Mouse (Mus musculus) small intestine, adult 2 months (tissue): ENCODE measurements at regions not wholly inside any gene's neighbourhood (a gene's known extent, or its start where the extent isn't known, plus 50 kb on each side); places are given as distances from the start of the nearest gene placed in this dataset.

Experiments
- H3K27ac ChIP-seq: fragments of 200-500 bp; 2 replicates; pipeline ENCODE4 v1.5.1; 2012; ENCODE audit warnings: low read depth, low read length, control low read depth, inconsistent platforms; ENCODE audit not compliant: insufficient read depth
- H3K27me3 ChIP-seq: fragments of 200-500 bp; 2 replicates; pipeline ENCODE4 v1.6.1; 2012; ENCODE audit warnings: mild to moderate bottlenecking, moderate library complexity, low read length, inconsistent platforms; ENCODE audit not compliant: control insufficient read depth, insufficient read depth
- H3K36me3 ChIP-seq: fragments of 200-500 bp; 2 replicates; pipeline ENCODE4 v1.6.1; 2012; ENCODE audit warnings: mild to moderate bottlenecking, low read length, control low read depth, inconsistent platforms; ENCODE audit not compliant: control insufficient read depth, insufficient read depth
- H3K4me1 ChIP-seq: fragments of 200-500 bp; 2 replicates; pipeline ENCODE4 v1.6.1; 2012; ENCODE audit warnings: low read length, inconsistent platforms, mixed read lengths; ENCODE audit not compliant: control insufficient read depth, insufficient read depth, insufficient read length
- H3K4me3 ChIP-seq: fragments of 200-500 bp; 2 replicates; pipeline ENCODE4 v1.5.1; 2012; ENCODE audit warnings: low read depth, mild to moderate bottlenecking, control low read depth, inconsistent platforms, low read length, moderate library complexity
- CTCF ChIP-seq: fragments of 200-500 bp; IDR thresholded peaks from 2 replicates; pipeline ENCODE4 v1.5.1; 2012; ENCODE audit warnings: low read depth, mild to moderate bottlenecking, control low read depth, inconsistent platforms, low read length, moderate library complexity, mixed read lengths; ENCODE audit not compliant: insufficient replicate concordance, insufficient read length; ENCODE audit errors: extremely low read depth
- POLR2A ChIP-seq: fragments of 200-500 bp; IDR thresholded peaks from 2 replicates; pipeline ENCODE4 v1.6.1; 2012; ENCODE audit warnings: low read depth, mild to moderate bottlenecking, control low read depth, inconsistent platforms, low read length, moderate library complexity
- WGBS: fragments of 180-500 bp; shearing (Covaris S2); methylation state at CpG from one replicate; pipeline ENCODE4 v1.1.7; 2018; 5-methylcytosine and 5-hydroxymethylcytosine counted together

GRCm38 (mm10) chr19:59669793-59670192, 211.6 kb downstream of the Emx2 start:
- H3K4me1 ChIP-seq: no peaks in the 10 kb centered on the region
- no peaks in the 10 kb centered on the region for H3K36me3 ChIP-seq
- no peak for TF ChIP-seq CTCF
- no peak for TF ChIP-seq POLR2A
- no peaks in the 10 kb centered on the region for H3K27me3 ChIP-seq
- no peak overlapping the region for H3K4me3 ChIP-seq
- no peak overlapping the region for H3K27ac ChIP-seq

GRCm38 (mm10) chr19:59673537-59673936, 215.4 kb downstream of the Emx2 start:
- Histone ChIP-seq H3K4me1 (no peaks in the 10 kb centered on the region), H3K27me3 (no peaks in the 10 kb centered on the region), H3K36me3 (no peaks in the 10 kb centered on the region), H3K27ac (no peak overlapping the region), H3K4me3 (no peak overlapping the region)
- TF ChIP-seq CTCF (no peak), POLR2A (no peak)

GRCm38 (mm10) chr19:59679191-59679590, 221.0 kb downstream of the Emx2 start:
- Histone ChIP-seq H3K4me3 (no peak overlapping the region), H3K4me1 (no peaks in the 10 kb centered on the region), H3K27me3 (no peaks in the 10 kb centered on the region), H3K36me3 (no peaks in the 10 kb centered on the region), H3K27ac (no peak overlapping the region)
- no peak for TF ChIP-seq POLR2A
- no peak for TF ChIP-seq CTCF
- 77% methylated on average over 7 of the region's 7 CpGs for WGBS

- 93% methylated on average over 4 of the region's 4 CpGs for WGBS
- Histone ChIP-seq H3K4me3 (no peak overlapping the region), H3K27me3 (no peaks in the 10 kb centered on the region), H3K36me3 (no peaks in the 10 kb centered on the region), H3K27ac (no peak overlapping the region), H3K4me1 (no peaks in the 10 kb centered on the region)
- TF ChIP-seq POLR2A: no peak
- no peak for TF ChIP-seq CTCF
Observed at GRCm38 (mm10) chr19:59680356-59680755, 222.2 kb downstream of the Emx2 start.

- WGBS: 74% methylated on average over 7 of the region's 7 CpGs
- Histone ChIP-seq H3K4me1 (peaks cover 7% of the 10 kb centered on the region), H3K27ac (no peak overlapping the region), H3K36me3 (no peaks in the 10 kb centered on the region), H3K4me3 (no peak overlapping the region), H3K27me3 (no peaks in the 10 kb centered on the region)
- TF ChIP-seq POLR2A: no peak
- TF ChIP-seq CTCF: no peak
Observed at GRCm38 (mm10) chr19:59684292-59684691, 226.1 kb downstream of the Emx2 start.

- WGBS: 85% methylated on average over 19 of the region's 19 CpGs
- no peak for TF ChIP-seq POLR2A
- no peak for TF ChIP-seq CTCF
- Histone ChIP-seq H3K4me3 (no peak overlapping the region), H3K27ac (no peak overlapping the region), H3K4me1 (peaks cover 7% of the 10 kb centered on the region), H3K36me3 (no peaks in the 10 kb centered on the region), H3K27me3 (no peaks in the 10 kb centered on the region)
Observed at GRCm38 (mm10) chr19:59685826-59686717, 227.9 kb downstream of the Emx2 start.

GRCm38 (mm10) chr19:59687206-59687605, 229.0 kb downstream of the Emx2 start:
- peaks cover 7% of the 10 kb centered on the region for H3K4me1 ChIP-seq
- no peak overlapping the region for H3K27ac ChIP-seq
- no peaks in the 10 kb centered on the region for H3K27me3 ChIP-seq
- WGBS: 33% methylated on average over 7 of the region's 7 CpGs
- no peaks in the 10 kb centered on the region for H3K36me3 ChIP-seq
- no peak overlapping the region for H3K4me3 ChIP-seq
- TF ChIP-seq CTCF: no peak
- no peak for TF ChIP-seq POLR2A
